Mouse (Mus musculus) cerebellum, adult (tissue): ENCODE results near the gene Sept9.

ENCODE experiments used
- ATAC-seq: cut with Nextera tagmentation; 2 replicates; pipeline ENCODE4 v1.9.2; 2017; ENCODE audit warnings: mild to moderate bottlenecking, moderate library complexity, mixed read lengths; ENCODE audit not compliant: insufficient number of reproducible peaks, low FRiP score, low TSS enrichment

The Sept9 gene

GRCm38 (mm10) chr11:117360561-117360960, 161.1 kb downstream of the Sept9 start:
- no peak for ATAC-seq

DNA sequence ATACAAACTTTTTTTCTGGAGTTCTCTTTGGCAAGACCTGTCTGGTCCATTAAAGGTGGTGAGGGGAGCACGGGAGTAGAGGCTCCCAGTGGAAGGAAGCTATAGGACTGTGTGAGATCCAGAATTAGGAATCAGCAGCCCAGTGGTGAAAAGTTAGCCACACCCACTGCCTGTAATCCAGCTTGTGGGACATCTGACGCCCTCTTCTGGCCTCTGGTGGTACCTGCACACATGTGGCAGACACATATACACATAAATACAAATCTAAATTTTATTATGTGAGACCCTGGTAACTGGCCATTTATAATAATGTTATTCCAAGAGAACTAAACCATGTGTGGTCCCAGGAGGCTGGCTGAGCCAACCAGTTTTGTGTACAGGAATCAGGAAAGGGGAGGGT, 162.8 kb downstream of the Sept9 start:
- ATAC-seq: no peak

GRCm38 (mm10) chr11:117363918-117364317, 164.5 kb downstream of the Sept9 start:
- no peak for ATAC-seq

- no peak for ATAC-seq
These were observed 167.0 kb downstream of the Sept9 start for GRCm38 (mm10) chr11:117366426-117366825.

GRCm38 (mm10) chr11:117366861-117367357, 167.4 kb downstream of the Sept9 start:
- ATAC-seq: no peak

DNA sequence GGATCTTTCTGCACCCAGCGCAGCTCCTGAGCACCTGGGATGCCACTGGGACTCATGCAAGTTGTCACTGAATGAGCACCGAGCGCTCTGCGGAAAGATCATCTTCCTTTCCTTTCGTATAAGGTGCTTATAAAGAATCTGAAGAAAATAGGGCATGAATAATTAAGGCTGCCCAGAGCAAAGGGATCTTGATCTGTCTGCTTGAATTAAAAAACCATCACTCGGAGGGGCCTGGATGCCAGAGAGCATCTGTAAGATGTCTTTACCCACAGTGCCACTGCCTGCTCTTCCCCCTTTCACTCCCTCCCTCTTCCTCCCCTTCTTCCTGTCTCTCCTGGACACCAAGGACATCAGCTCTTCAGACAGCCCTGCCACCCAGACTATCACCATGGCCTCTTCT, 168.5 kb downstream of the Sept9 start:
- ATAC-seq: no peak

DNA sequence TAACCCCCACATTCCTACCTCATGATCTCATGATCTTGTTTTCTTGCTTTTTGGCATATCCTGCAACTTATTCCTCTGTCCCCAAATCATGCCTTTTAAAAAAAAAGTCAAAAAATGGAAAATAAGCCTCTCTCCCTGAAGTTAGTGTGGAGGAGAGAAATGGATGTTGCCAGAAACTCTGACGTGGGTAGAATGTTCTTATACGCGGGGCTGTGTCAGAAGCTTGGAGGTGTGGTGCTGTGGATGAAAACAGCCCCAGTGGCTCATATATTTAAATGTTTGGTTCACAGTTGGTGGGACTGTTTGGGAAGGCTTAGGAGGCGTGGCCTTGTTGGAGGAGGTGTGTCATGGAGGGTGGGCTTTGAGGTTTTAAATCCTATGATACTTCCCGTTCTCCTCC, 169.9 kb downstream of the Sept9 start:
- ATAC-seq: no peak

DNA sequence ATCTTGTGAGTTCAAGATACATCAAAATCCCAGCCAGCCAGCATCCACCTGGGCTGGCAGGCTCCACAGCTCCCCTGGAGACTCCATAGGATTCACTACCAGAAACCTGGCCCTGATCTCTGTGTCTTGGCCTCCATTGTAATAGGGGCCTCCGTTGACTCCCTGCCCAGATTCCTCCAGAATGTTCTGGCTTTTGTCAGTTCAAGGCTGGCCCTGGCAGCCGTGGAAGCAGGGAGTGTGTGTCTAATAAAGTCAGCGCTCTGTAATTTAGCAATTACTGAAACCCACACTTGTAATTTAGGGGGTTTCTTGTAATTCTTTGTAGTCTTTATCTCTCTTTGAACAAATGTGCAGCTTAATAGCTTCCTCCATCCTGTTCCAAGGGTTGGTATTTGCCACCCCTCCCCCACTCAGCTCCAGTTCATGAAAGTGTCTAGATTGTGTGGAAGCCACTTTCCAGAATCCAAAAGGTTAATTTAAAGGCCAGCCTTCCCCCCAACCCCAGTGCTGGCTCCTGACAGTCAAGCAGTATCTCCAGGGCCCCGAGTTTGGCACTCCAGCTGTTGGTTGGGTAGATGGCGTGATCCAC, 170.9 kb downstream of the Sept9 start:
- ATAC-seq: no peak

- no peak for ATAC-seq
These were observed 173.1 kb downstream of the Sept9 start for GRCm38 (mm10) chr11:117372537-117372936.

DNA sequence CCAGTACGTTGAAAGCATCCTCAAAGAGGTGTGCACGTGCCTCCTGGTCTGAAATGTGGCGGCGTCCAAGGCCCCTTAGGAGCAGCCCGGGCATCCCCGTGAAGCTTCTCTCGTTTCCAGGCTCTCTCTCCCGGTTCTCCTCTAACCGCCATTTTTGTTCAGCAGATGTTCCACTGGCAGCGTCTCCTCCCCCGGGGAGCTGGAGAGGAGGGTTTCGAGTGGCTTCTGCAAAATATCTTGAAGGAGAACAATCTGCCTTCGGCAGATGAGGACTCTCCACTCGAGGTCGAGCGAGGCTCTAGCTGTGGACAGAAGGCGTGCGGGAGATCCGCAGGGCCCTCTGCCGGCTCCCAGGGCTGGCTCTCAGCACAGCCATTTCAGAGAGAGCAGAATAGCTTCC, 173.7 kb downstream of the Sept9 start:
- no peak for ATAC-seq

- no peak for ATAC-seq
These were observed 174.4 kb downstream of the Sept9 start for GRCm38 (mm10) chr11:117373870-117374269.

DNA sequence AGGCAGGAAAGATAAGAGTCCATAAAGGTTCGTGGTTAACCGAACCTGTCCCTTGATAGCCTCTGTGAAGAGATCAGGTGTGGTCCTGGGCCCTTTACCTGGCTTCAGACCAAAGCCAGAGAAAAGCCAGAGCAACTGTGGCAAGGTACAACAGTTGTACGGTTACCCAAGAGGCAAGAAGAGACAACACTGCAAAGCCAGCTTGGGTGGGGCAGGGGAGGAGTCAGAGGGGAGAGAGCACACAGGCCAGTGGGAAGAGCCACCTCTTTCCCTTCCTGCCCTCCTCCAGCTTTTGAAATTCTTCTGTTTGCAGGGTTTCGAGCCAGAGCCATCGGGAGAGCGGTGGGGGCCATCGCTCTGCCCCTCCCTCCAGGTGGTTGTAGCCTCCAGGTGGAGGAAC, 174.8 kb downstream of the Sept9 start:
- ATAC-seq: no peak

GRCm38 (mm10) chr11:117379774-117380173, 180.3 kb downstream of the Sept9 start:
- no peak for ATAC-seq

DNA sequence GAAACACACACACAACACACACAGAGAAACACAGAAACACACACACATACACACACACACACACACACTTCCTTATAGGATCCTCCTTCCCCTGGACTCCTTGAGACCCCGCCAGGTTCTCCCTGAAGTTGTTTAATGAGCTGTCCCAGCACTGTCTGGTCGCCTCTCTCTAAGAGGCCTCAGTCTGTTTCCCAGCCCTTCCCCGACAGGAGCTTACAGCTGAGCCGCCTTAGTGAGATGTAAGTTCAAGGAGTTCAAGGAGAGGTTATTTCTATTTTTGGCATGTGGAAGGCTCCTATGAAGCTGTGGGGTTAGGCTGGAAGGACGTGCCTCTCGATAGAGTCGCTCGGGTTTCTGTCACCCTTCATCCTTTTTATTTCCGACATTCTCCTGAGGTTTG, 184.8 kb downstream of the Sept9 start:
- no peak for ATAC-seq

DNA sequence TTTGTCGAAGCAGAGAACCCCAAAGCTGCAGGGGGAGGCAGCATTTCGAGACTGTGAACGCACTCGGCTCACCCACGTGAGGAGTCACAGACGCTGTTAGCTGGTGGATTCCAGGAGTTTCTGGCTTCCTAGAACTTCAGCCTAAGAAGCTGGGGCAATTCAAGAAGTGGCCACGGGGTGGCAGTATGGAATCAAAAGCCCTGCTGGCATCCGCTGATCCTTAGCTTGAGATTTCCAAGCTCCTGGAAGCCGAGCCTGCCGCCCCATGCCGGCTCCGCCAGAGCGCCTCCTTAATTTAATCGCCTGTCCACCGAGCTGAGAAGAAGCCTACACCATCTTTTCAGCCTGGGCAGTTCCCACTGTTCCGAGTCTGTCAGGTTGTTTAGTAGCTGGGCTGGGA, 185.4 kb downstream of the Sept9 start:
- peak; percentile 88; the same call in 1 of the 2 replicates for ATAC-seq

- no peak for ATAC-seq
These were observed 186.1 kb downstream of the Sept9 start for GRCm38 (mm10) chr11:117385331-117386103.

DNA sequence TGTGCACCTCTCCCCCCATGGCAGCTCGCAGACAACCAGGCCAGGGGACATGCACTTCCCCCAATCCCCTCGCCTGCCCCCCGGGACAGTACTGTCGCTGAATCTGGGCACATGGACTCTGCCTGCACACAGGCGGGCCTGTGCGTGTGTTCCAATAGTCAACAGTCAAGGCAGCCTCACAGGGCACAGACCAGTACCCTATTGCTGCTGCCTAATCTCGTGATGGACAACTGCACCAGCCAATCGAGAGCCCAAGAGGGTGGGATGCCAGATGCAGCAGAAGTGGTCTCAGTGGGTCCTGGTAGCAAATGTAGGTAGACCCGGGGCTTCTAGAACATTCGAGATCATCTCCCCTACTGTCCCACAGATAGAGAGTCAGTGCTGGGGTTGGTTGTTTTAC, 187.8 kb downstream of the Sept9 start:
- no peak for ATAC-seq

- no peak for ATAC-seq
These were observed 190.5 kb downstream of the Sept9 start for GRCm38 (mm10) chr11:117390001-117390402.

GRCm38 (mm10) chr11:117390774-117391534, 191.5 kb downstream of the Sept9 start:
- ATAC-seq: no peak

GRCm38 (mm10) chr11:117392251-117392650, 192.8 kb downstream of the Sept9 start:
- no peak for ATAC-seq

DNA sequence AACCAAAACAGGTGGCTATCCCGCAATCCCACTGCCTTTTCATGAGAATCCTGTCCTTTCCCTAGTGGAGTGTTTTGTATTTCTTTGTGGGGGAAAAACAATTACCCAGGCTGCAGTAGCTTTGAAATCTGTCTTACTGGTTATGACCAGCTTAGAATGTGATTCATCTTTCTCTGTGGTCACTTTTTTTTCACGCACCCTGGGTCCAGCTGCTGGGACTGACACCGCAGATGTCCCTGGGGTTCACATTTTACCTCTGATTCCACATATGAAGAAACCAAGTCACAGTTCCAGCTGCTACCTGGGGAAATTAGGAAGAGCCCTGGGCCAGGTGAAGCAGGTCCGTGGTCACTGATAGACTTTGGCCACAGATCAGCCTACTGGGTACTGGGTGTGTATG, 194.3 kb downstream of the Sept9 start:
- no peak for ATAC-seq
